Mouse (Mus musculus): ENCODE results near the gene Irf8. TPM values are rescaled to one million over a fixed set of nuclear protein-coding genes. Genes with fewer than 3 reads are reported as not detected.

Irf8 gene
- total and polyA plus RNA-seq, 3 experiments = not detected

DNA sequence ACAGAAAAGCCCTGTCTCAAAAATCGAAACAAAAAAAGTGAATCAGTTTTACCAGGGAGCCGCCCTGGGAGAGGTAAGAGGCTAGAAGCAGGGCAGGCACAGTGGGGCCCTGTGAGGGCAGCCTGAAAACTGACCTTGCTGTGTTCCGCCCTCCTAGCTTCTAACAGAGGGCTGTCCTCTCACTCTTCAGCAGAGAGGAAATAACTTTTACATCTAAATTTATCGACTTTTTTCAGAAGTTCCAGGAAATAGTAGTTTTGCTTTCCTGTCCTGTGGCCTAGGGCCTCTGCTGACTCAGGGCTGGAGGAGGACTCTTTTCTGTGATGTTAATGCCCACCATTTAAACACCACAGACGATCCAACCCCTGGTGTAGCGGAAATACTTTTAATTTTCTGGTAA is 21.0 kb upstream of the Irf8 start:
- Histone ChIP-seq H3K4me3 (ENCODE audit: control insufficient read depth in 1 of 2, insufficient read depth in 1 of 2, low read depth in 2 of 2, low read length in 2 of 2) (no peak overlapping the region), H3K9ac (ENCODE audit: control insufficient read depth, low read depth, low read length, poor library complexity, severe bottlenecking) (no peak overlapping the region), H3K79me2 (ENCODE audit: control insufficient read depth, insufficient read depth, low read length, poor library complexity) (no peaks in the 10 kb centered on the region), H3K27ac (ENCODE audit: control insufficient read depth, low read depth, low read length) (no peak overlapping the region), H3K27me3 (ENCODE audit: control insufficient read depth in 1 of 2, insufficient read depth in 2 of 2, low read length in 2 of 2) (no peaks in the 10 kb centered on the region), H3K36me3 (ENCODE audit: control insufficient read depth in 1 of 2, insufficient read depth in 2 of 2, low read length in 2 of 2) (no peaks in the 10 kb centered on the region), H3K9me3 (replicated peaks; ENCODE audit: insufficient read depth, low read length) (no peaks in the 10 kb centered on the region), H3K4me1 (ENCODE audit: control insufficient read depth in 1 of 2, insufficient read depth in 2 of 2, low read length in 2 of 2) (no peaks in the 10 kb centered on the region)
- DNase-seq (ENCODE audit: low read depth, low spot score) = no peak
- TF ChIP-seq MEF2A (IDR thresholded peaks at IDR 0.05; ENCODE audit: extremely low read depth, insufficient replicate concordance, low read depth, low read length, poor library complexity, severe bottlenecking) (no peak), CTCF (IDR thresholded peaks at IDR 0.05 in 2 of 3, conservative IDR thresholded peaks at IDR 0.05 in 1 of 3; ENCODE audit: control insufficient read depth in 1 of 3, insufficient read depth in 1 of 3, low read depth in 2 of 3, low read length in 3 of 3, poor library complexity in 1 of 3, severe bottlenecking in 1 of 3) (no peak), POLR2A (IDR thresholded peaks at IDR 0.05; ENCODE audit: control insufficient read depth in 1 of 2, insufficient read depth in 1 of 2, low read depth in 1 of 2, low read length in 2 of 2, poor library complexity in 1 of 2) (no peak), SMC3 (IDR thresholded peaks at IDR 0.05; ENCODE audit: low read depth, low read length) (no peak), POLR2AphosphoS5 (IDR thresholded peaks at IDR 0.05; ENCODE audit: borderline replicate concordance, low read depth, low read length) (no peak), ZMIZ1 (IDR thresholded peaks at IDR 0.05; ENCODE audit: low read depth, low read length) (no peak), TBP (IDR thresholded peaks at IDR 0.05; ENCODE audit: low read depth, low read length) (no peak), EP300 (IDR thresholded peaks at IDR 0.05; ENCODE audit: low read depth in 1 of 2, low read length in 2 of 2) (no peak), MYB (IDR thresholded peaks at IDR 0.05; ENCODE audit: low read depth, low read length) (no peak), KAT2A (conservative IDR thresholded peaks at IDR 0.05; ENCODE audit: low read depth, low read length) (no peak), TAL1 (IDR thresholded peaks at IDR 0.05; ENCODE audit: low read length) (no peak), MXI1 (IDR thresholded peaks at IDR 0.05; ENCODE audit: low read depth, low read length) (no peak), MAFK (IDR thresholded peaks at IDR 0.05; ENCODE audit: borderline replicate concordance, low read depth, low read length) (no peak), NRF1 (IDR thresholded peaks at IDR 0.05; ENCODE audit: insufficient read depth, low read depth, low read length, poor library complexity, severe bottlenecking) (no peak), MAX (IDR thresholded peaks at IDR 0.05; ENCODE audit: low read length) (no peak), GABPA (IDR thresholded peaks at IDR 0.05; ENCODE audit: low read depth, low read length) (no peak), E2F4 (IDR thresholded peaks at IDR 0.05; ENCODE audit: borderline replicate concordance, low read depth, low read length) (no peak), USF1 (IDR thresholded peaks at IDR 0.05; ENCODE audit: low read depth, low read length) (no peak), RCOR1 (IDR thresholded peaks at IDR 0.05; ENCODE audit: low read depth, low read length) (no peak), CHD2 (IDR thresholded peaks at IDR 0.05; ENCODE audit: low read length) (no peak)

DNA sequence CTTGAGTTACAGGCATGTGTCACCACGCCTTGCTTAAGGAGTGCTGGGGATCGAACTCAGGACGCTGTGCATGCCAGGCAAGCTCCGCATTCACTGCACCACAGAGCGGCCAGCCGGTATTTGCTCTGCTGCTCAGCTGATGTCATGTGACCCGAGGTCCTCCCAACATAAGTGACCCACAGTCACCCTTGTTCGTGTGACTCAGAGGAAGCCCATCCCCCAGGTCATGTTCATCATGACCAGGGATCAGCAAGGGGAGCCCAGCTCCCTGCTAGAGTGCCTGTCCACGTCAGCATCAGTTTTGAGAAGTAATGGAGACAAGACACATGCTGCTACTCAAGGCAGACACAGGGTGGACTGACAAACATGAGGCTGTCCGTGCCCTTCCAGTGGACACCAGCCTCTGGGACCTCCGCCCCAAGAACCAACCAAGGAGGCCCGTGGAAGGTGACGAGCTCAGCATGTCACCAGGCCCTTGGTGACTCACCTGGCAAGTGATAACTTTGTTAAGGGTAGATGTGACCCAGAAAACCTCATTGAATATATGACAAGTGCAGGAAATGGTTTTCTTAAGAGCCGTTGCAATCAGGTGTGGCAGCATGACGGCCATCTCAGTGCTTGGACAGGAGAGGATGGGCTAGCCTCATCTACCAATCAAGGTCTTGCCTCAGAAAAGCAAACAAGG is 20.0 kb upstream of the Irf8 start:
- no peak for DNase-seq (ENCODE audit: low read depth, low spot score)
- H3K79me2 ChIP-seq (ENCODE audit: control insufficient read depth, insufficient read depth, low read length, poor library complexity) = no peaks in the 10 kb centered on the region
- no peaks in the 10 kb centered on the region for H3K4me1 ChIP-seq (ENCODE audit: control insufficient read depth in 1 of 2, insufficient read depth in 2 of 2, low read length in 2 of 2)
- no peak overlapping the region for H3K4me3 ChIP-seq (ENCODE audit: control insufficient read depth in 1 of 2, insufficient read depth in 1 of 2, low read depth in 2 of 2, low read length in 2 of 2)
- H3K36me3 ChIP-seq (ENCODE audit: control insufficient read depth in 1 of 2, insufficient read depth in 2 of 2, low read length in 2 of 2) = no peaks in the 10 kb centered on the region
- no peaks in the 10 kb centered on the region for H3K9me3 ChIP-seq (replicated peaks; ENCODE audit: insufficient read depth, low read length)
- H3K27me3 ChIP-seq (ENCODE audit: control insufficient read depth in 1 of 2, insufficient read depth in 2 of 2, low read length in 2 of 2) = no peaks in the 10 kb centered on the region
- TF ChIP-seq UBTF (IDR thresholded peaks at IDR 0.05; ENCODE audit: borderline replicate concordance, insufficient read depth, low read depth, low read length) (no peak), MEF2A (IDR thresholded peaks at IDR 0.05; ENCODE audit: extremely low read depth, insufficient replicate concordance, low read depth, low read length, poor library complexity, severe bottlenecking) (no peak), E2F4 (IDR thresholded peaks at IDR 0.05; ENCODE audit: borderline replicate concordance, low read depth, low read length) (no peak), ZMIZ1 (IDR thresholded peaks at IDR 0.05; ENCODE audit: low read depth, low read length) (no peak), TCF12 (IDR thresholded peaks at IDR 0.05; ENCODE audit: low read depth, low read length) (no peak), HCFC1 (IDR thresholded peaks at IDR 0.05; ENCODE audit: low read depth, low read length) (no peak), CTCF (IDR thresholded peaks at IDR 0.05 in 2 of 3, conservative IDR thresholded peaks at IDR 0.05 in 1 of 3; ENCODE audit: control insufficient read depth in 1 of 3, insufficient read depth in 1 of 3, low read depth in 2 of 3, low read length in 3 of 3, poor library complexity in 1 of 3, severe bottlenecking in 1 of 3) (no peak), CHD1 (IDR thresholded peaks at IDR 0.05; ENCODE audit: low read depth, low read length) (no peak), MAZ (IDR thresholded peaks at IDR 0.05; ENCODE audit: low read depth, low read length) (no peak), EP300 (IDR thresholded peaks at IDR 0.05; ENCODE audit: low read depth in 1 of 2, low read length in 2 of 2) (no peak), USF2 (IDR thresholded peaks at IDR 0.05; ENCODE audit: borderline replicate concordance in 1 of 2, insufficient read depth in 1 of 2, low read depth in 1 of 2, low read length in 2 of 2) (no peak), NELFE (IDR thresholded peaks at IDR 0.05; ENCODE audit: low read depth, low read length) (no peak), ZKSCAN1 (IDR thresholded peaks at IDR 0.05; ENCODE audit: low read depth, low read length) (no peak), MXI1 (IDR thresholded peaks at IDR 0.05; ENCODE audit: low read depth, low read length) (no peak)
- H3K27ac ChIP-seq (ENCODE audit: control insufficient read depth, low read depth, low read length) = no peak overlapping the region
- no peak overlapping the region for H3K9ac ChIP-seq (ENCODE audit: control insufficient read depth, low read depth, low read length, poor library complexity, severe bottlenecking)

Data from MEL (cell line).